Mouse (Mus musculus): ENCODE data around the gene Chsy1. TPM values are rescaled to one million over a fixed set of nuclear protein-coding genes. Genes with fewer than 3 reads are reported as not detected.

The Chsy1 gene
- polyA plus RNA-seq, 1 experiment from 2014 or later: 22.5 TPM

GRCm38 (mm10) chr7:66162489-66162888 is 53.2 kb downstream of the Chsy1 start:
- TF ChIP-seq CTCF (IDR thresholded peaks at IDR 0.05) (no peak), EP300 (IDR thresholded peaks at IDR 0.05) (no peak)
- Histone ChIP-seq H3K4me3 (ENCODE audit: low read depth, low read length) (no peak overlapping the region), H3K27ac (ENCODE audit: low read length) (no peak overlapping the region), H3K9me3 (ENCODE audit: low read length) (no peaks in the 10 kb centered on the region), H3K4me1 (ENCODE audit: insufficient read depth, low read depth, low read length) (peaks cover 7% of the 10 kb centered on the region), H3K27me3 (replicated peaks; ENCODE audit: insufficient read depth, low read length) (no peaks in the 10 kb centered on the region), H3K36me3 (ENCODE audit: insufficient read depth, low read length) (no peaks in the 10 kb centered on the region), H3K4me2 (replicated peaks; ENCODE audit: low read depth, low read length) (no peak overlapping the region), H3K9ac (replicated peaks; ENCODE audit: low read depth) (no peak overlapping the region)
- WGBS: 74% methylated on average over 7 of the region's 7 CpGs
- ATAC-seq: no peak
- no peak for DNase-seq (ENCODE audit: low spot score)

GRCm38 (mm10) chr7:66162981-66163380 is 53.7 kb downstream of the Chsy1 start:
- TF ChIP-seq CTCF (IDR thresholded peaks at IDR 0.05) (no peak), EP300 (IDR thresholded peaks at IDR 0.05) (no peak)
- DNase-seq (ENCODE audit: low spot score) (no peak), ATAC-seq (no peak)
- Histone ChIP-seq H3K36me3 (ENCODE audit: insufficient read depth, low read length) (no peaks in the 10 kb centered on the region), H3K9ac (replicated peaks; ENCODE audit: low read depth) (no peak overlapping the region), H3K4me1 (ENCODE audit: insufficient read depth, low read depth, low read length) (peaks cover 7% of the 10 kb centered on the region), H3K27me3 (replicated peaks; ENCODE audit: insufficient read depth, low read length) (no peaks in the 10 kb centered on the region), H3K4me2 (replicated peaks; ENCODE audit: low read depth, low read length) (no peak overlapping the region), H3K4me3 (ENCODE audit: low read depth, low read length) (no peak overlapping the region), H3K27ac (ENCODE audit: low read length) (no peak overlapping the region), H3K9me3 (ENCODE audit: low read length) (no peaks in the 10 kb centered on the region)
- 77% methylated on average over 1 of the region's 1 CpGs for WGBS

- Histone ChIP-seq H3K4me3 (ENCODE audit: low read depth, low read length) (no peak overlapping the region), H3K36me3 (ENCODE audit: insufficient read depth, low read length) (no peaks in the 10 kb centered on the region)
Measured at GRCm38 (mm10) chr7:66164427-66165031, 55.2 kb downstream of the Chsy1 start.

GRCm38 (mm10) chr7:66165036-66165798 is 55.9 kb downstream of the Chsy1 start:
- Histone ChIP-seq H3K9ac (replicated peaks; ENCODE audit: low read depth) (no peak overlapping the region), H3K9me3 (ENCODE audit: low read length) (no peaks in the 10 kb centered on the region), H3K4me2 (replicated peaks; ENCODE audit: low read depth, low read length) (no peak overlapping the region), H3K27ac (ENCODE audit: low read length) (no peak overlapping the region), H3K4me1 (ENCODE audit: insufficient read depth, low read depth, low read length) (peaks cover 7% of the 10 kb centered on the region), H3K4me3 (ENCODE audit: low read depth, low read length) (no peak overlapping the region), H3K27me3 (replicated peaks; ENCODE audit: insufficient read depth, low read length) (no peaks in the 10 kb centered on the region), H3K36me3 (ENCODE audit: insufficient read depth, low read length) (no peaks in the 10 kb centered on the region)
- 32% methylated on average over 5 of the region's 5 CpGs for WGBS
- DNase-seq (ENCODE audit: low spot score): peak; percentile 57
- TF ChIP-seq EP300 (IDR thresholded peaks at IDR 0.05) (no peak), CTCF (IDR thresholded peaks at IDR 0.05) (no peak)
- peak; percentile 61 for ATAC-seq

More at GRCm38 (mm10) chr7:66164427-66165031, 55.2 kb downstream of the Chsy1 start:
- DNase-seq (ENCODE audit: low spot score): no peak
- Histone ChIP-seq H3K4me2 (replicated peaks; ENCODE audit: low read depth, low read length) (no peak overlapping the region), H3K27me3 (replicated peaks; ENCODE audit: insufficient read depth, low read length) (no peaks in the 10 kb centered on the region), H3K9me3 (ENCODE audit: low read length) (no peaks in the 10 kb centered on the region), H3K27ac (ENCODE audit: low read length) (no peak overlapping the region), H3K4me1 (ENCODE audit: insufficient read depth, low read depth, low read length) (peaks cover 7% of the 10 kb centered on the region), H3K9ac (replicated peaks; ENCODE audit: low read depth) (no peak overlapping the region)
- ATAC-seq: no peak
- WGBS: 53% methylated on average over 9 of the region's 9 CpGs
- TF ChIP-seq CTCF (IDR thresholded peaks at IDR 0.05): no peak
- TF ChIP-seq EP300 (IDR thresholded peaks at IDR 0.05): no peak

- Histone ChIP-seq H3K36me3 (ENCODE audit: insufficient read depth, low read length) (0 out of 2 replicates have a peak, but pooled peaks cover 7% of the 10 kb centered on the region), H3K9ac (replicated peaks; ENCODE audit: low read depth) (no peak overlapping the region), H3K4me3 (ENCODE audit: low read depth, low read length) (no peak overlapping the region), H3K4me2 (replicated peaks; ENCODE audit: low read depth, low read length) (no peak overlapping the region), H3K4me1 (ENCODE audit: insufficient read depth, low read depth, low read length) (peaks cover 7% of the 10 kb centered on the region), H3K27ac (ENCODE audit: low read length) (no peak overlapping the region), H3K9me3 (ENCODE audit: low read length) (no peaks in the 10 kb centered on the region), H3K27me3 (replicated peaks; ENCODE audit: insufficient read depth, low read length) (no peaks in the 10 kb centered on the region)
- ATAC-seq (no peak), DNase-seq (ENCODE audit: low spot score) (no peak)
- TF ChIP-seq CTCF (IDR thresholded peaks at IDR 0.05): no peak
- TF ChIP-seq EP300 (IDR thresholded peaks at IDR 0.05): no peak
- WGBS: 79% methylated on average over 7 of the region's 7 CpGs
Measured at GRCm38 (mm10) chr7:66168877-66169276, 59.6 kb downstream of the Chsy1 start.

- no peak overlapping the region for H3K4me3 ChIP-seq (ENCODE audit: low read depth, low read length)
- H3K27me3 ChIP-seq (replicated peaks; ENCODE audit: insufficient read depth, low read length): no peaks in the 10 kb centered on the region
- no peaks in the 10 kb centered on the region for H3K9me3 ChIP-seq (ENCODE audit: low read length)
- H3K9ac ChIP-seq (replicated peaks; ENCODE audit: low read depth): no peak overlapping the region
- H3K27ac ChIP-seq (ENCODE audit: low read length): no peak overlapping the region
- no peak for DNase-seq (ENCODE audit: low spot score)
- ATAC-seq: no peak
- 0 out of 2 replicates have a peak, but pooled peaks cover 10% of the 10 kb centered on the region for H3K36me3 ChIP-seq (ENCODE audit: insufficient read depth, low read length)
- 71% methylated on average over 6 of the region's 6 CpGs for WGBS
- no peak overlapping the region for H3K4me2 ChIP-seq (replicated peaks; ENCODE audit: low read depth, low read length)
- TF ChIP-seq EP300 (IDR thresholded peaks at IDR 0.05) (no peak), CTCF (IDR thresholded peaks at IDR 0.05) (no peak)
- H3K4me1 ChIP-seq (ENCODE audit: insufficient read depth, low read depth, low read length): peaks cover 3% of the 10 kb centered on the region; the same call in 1 of the 2 replicates
Measured at GRCm38 (mm10) chr7:66169476-66169875, 60.2 kb downstream of the Chsy1 start.
